Mouse (Mus musculus) adrenal gland, adult 8-10 months (tissue): Measurements from ENCODE around the gene Idh2. TPM values are rescaled to one million over a fixed set of nuclear protein-coding genes. Genes with fewer than 3 reads are reported as not detected.

Experiments
- DNase-seq: peaks from one replicate; pipeline ENCODE4 v3.0.0; 2022
- total RNA-seq, 4 experiments: library from RNA; stranded (reverse); gene quantifications; 2 replicates each; pipeline ENCODE4 v1.2.4; 2022

Gene Idh2
- total RNA-seq, 4 experiments from 2014 or later, result 122 to 222 (median 165) TPM

DNA sequence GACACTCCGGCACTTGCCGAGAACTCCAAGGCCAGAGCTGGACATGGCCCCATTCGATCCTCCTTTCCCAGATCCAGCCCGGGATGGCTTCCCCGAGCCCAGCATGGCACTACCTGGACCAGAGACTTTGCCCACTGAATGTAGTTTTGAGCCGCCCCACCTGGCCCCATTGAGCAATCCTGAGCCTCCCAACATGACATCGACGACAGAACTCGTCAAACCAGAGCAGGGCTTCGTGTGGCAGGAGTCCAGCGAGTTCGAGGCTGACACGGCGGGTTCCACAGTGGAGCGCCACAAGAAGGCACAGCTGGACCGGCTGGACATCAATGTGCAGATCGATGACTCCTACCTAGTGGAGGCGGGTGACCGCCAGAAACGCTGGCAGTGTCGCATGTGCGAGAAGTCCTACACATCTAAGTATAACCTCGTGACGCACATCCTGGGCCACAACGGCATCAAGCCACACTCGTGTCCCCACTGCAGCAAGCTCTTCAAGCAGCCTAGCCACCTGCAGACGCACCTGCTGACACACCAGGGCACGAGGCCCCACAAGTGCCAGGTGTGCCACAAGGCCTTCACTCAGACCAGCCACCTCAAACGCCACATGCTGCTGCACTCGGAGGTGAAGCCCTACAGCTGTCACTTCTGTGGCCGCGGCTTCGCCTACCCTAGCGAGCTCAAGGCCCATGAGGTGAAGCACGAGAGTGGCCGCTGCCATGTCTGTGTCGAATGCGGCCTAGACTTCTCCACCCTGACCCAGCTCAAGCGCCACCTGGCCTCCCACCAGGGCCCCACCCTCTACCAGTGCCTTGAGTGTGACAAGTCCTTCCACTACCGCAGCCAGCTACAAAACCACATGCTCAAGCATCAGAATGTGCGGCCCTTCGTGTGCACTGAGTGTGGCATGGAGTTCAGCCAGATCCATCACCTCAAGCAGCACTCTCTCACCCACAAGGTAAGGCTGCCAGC, 33.3 kb downstream of the Idh2 start:
- DNase-seq, result no peak

GRCm38 (mm10) chr7:80078792-80079301, 36.3 kb downstream of the Idh2 start:
- DNase-seq, result peak; percentile 83

- no peak for DNase-seq
Measured at GRCm38 (mm10) chr7:80077801-80078200, 37.4 kb downstream of the Idh2 start.

- no peak for DNase-seq
Measured at GRCm38 (mm10) chr7:80076961-80077716, 38.1 kb downstream of the Idh2 start.

DNA sequence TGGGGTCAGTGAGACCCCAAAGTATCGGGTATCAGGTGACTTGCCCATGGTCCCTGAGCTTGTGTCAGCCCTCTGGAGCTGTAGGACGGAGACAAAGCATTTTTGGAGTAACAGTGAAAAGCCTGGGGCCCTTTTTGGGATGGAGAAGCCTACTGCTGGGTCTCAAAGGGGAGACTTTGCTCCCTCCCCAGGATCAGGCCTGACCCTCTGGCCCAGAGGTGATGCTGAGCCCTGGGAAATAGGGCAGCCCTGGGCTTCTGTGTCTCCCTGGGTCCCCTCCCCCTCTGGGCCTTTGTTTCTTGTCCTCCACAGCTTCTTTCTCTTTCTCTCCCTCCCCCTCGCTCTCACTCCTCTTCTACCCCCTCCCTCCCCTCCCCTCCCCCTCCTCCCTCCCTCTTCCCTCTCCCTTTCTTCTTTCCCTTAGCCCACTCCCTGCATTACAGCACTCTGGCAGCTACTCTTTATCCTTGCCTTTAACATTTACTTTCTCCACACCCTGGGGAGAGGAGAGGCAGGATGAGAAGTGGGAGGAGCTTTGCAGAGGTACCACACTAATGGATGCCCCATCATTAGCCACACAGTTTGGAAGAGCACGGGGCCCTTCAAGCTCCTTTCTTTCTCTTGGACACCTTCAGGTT, 39.1 kb downstream of the Idh2 start:
- DNase-seq, result no peak

GRCm38 (mm10) chr7:80074921-80075441, 40.2 kb downstream of the Idh2 start:
- no peak for DNase-seq

DNA sequence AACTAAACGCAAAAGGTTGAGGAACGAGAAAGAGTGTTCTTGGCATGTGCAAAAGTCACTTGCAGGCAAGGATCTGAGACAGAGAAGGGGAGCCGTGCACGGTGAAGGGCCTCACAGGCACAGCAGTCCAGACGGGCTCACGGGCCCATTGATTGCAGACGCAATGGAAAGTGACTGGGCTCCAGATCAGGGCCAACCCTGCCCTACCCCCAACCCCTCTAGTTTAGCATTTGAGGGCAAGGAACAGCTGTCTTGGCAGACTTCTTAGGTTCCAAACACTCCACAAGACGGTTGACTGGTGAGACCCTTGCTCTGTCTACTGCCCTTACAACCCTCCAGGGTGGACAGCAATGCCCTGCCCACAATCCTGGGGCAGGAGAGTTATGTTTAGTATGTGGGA, 41.7 kb downstream of the Idh2 start:
- no peak for DNase-seq

GRCm38 (mm10) chr7:80072297-80072696, 42.9 kb downstream of the Idh2 start:
- DNase-seq, result no peak

DNA sequence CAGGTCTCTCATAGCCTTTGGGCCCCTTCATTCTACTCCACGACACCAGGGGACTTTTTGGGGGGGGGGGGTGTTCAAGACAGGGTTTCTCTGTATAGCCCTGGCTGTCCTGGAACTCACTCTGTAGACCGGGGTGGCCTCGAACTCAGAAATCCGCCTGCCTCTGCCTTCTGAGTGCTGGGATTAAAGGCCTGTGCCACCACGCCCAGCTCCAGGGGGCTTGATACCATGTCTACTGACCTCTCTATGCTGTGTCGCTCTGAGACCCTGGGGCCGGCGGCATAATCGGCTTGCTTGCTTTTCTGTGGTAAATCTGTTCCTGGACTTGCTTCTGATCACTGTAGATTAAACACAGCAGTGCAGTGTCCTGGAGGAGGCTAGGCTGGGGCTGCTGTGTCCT, 44.0 kb downstream of the Idh2 start:
- no peak for DNase-seq

- DNase-seq, result peak; percentile 73
Measured at GRCm38 (mm10) chr7:80069615-80070327, 45.4 kb downstream of the Idh2 start.

DNA sequence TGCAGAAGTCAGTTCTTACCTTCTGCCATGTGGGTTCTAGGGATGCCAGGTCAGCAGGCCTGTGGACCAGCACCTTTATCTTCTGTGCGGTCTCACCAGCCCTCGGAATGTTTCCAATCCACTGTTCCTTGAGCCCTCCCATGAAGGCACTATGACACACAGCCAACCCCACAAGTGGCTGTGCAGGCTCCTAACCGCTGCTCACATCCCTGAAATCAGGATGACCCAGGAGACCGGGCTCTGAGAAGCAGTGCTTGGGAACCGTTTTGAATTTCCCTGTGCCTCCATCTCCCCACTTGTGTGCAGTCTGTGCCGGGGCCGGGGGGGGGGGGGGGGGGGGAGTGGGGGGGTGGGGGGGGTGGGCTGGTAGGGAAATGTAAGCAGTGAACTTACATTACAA, 46.9 kb downstream of the Idh2 start:
- no peak for DNase-seq

GRCm38 (mm10) chr7:80066675-80067455, 48.3 kb downstream of the Idh2 start:
- DNase-seq, result no peak

- DNase-seq, result no peak
Measured at GRCm38 (mm10) chr7:80065250-80065649, 49.9 kb downstream of the Idh2 start.

- DNase-seq, result no peak
Measured at GRCm38 (mm10) chr7:80063902-80064736, 51.1 kb downstream of the Idh2 start.

DNA sequence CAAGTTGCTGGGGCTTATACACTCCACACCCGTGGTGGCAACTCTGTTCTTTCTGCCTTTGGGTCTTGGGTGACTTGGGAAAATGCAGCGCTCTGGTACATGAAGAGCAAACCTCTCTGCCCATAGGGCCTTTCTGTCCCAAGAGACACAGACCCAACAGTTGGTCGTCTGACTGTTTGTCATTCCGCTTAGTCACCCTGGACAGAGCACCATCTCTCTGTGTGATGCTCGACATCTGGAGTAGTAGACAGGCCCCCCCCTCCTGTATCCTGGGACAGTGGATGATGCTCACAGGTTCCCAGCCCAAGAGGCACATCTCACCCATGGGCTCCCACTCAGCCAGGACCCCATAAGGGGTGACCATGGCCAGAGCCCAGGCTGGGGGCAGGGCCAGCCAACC, 51.9 kb downstream of the Idh2 start:
- DNase-seq, result no peak

DNA sequence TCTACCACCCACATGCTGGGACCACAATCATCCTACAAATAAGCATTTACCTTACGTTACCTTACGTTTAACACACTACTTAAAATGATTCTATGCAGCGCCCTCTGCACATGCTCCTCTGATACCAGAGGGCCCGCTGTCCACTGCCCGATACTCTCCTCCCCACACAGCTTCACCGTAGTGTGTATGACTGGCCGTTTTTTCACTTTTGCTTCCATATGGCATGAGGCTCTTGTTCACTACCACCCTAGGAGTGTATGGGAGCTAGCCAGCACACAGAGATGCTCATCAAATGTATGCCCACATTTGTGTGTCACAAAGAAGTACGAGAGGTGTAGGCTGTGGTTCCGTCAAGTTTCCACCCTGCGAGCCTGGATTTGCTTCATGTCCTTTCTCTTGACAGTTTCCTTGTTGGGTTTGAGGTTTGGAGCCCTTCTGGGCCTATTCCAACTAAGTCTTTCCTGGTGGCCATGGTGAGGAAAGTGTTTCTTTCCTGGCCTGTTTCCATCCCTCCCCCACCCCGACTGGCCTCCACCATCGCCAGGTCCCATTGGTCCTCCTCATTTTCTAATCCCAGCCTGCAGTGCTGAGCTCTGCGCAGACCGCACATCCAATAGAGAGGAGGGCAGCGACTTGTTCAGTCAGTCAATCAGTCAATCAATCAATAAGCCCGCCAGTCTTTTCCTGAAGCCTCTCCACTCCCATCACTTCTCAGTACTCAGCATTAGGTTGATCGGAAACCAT, 52.9 kb downstream of the Idh2 start:
- no peak for DNase-seq

GRCm38 (mm10) chr7:80060012-80060778, 55.0 kb downstream of the Idh2 start:
- DNase-seq, result no peak

DNA sequence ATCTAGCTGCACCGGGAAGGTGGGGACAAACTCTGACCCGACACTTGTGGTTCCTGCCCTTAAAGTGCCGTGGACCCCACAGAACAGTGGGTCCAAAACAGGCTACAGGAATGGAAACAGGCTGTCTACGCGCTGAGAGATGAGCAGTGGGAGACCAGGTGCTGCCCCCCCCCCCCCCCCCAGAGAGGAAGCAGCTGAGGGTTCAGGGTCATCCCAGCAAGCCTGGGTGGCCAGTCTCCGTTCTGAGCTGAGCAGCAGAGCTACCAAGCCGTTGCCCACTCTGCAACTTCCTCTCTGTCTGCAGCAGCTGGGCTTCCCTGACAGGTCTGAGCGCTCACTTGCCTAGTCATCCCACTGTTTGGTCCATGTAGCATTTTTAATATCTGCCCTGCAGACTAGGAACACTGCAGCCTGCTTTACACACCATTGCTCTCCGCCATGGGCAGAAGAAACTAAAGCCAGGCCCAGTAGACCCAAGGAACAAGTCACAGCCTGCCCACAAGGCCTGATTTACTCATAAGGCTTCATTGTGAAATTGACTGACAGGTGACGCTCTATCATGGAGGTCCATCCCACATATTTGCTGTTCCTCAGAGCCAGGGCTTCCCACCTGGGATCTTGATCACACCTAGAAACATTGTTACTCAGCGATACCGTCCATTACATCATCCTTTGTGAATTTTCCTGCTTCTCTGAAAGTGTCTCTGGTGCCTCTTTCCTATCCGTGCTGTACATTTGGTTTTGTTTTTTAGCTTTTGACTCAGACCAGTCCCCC, 55.9 kb downstream of the Idh2 start:
- DNase-seq, result no peak
